Mouse (Mus musculus) kidney, adult 2 months (tissue): Measurements from ENCODE around the gene Flvcr1.

Experiments
- CTCF ChIP-seq: fragments of 200-500 bp; conservative IDR thresholded peaks from 2 replicates; pipeline ENCODE4 v1.5.1; 2011; ENCODE audit warnings: low read depth, mild to moderate bottlenecking, control low read depth, low read length, moderate library complexity, mixed read lengths; ENCODE audit not compliant: insufficient read depth, insufficient read length
- POLR2A ChIP-seq: fragments of 200-500 bp; IDR thresholded peaks from one replicate; pipeline ENCODE4 v1.6.1; 2011; ENCODE audit warnings: low read depth, low read length, control low read depth

GRCm38 (mm10) chr1:191073001-191073400, 47.0 kb upstream of the Flvcr1 start:
- no peak for TF ChIP-seq CTCF
- no peak for TF ChIP-seq POLR2A
